Mouse (Mus musculus): ENCODE measurements around the gene Gm4981.
A peak's percentile ranks its signal among the peaks of the same experiment; 100 is the strongest.
"Not testable (repeated sequence)": the region's sequence is repeated elsewhere in the genome, so short reads cannot be mapped to it uniquely, and the experiment has no call there.

The Gm4981 gene

GRCm38 (mm10) chr10:58236613-58237012 is at the start of gene Gm4981:
Gm4981 (minus strand) TSS chr10:58236701.
- peak; percentile 11 for DNase-seq (ENCODE audit: low read depth, low spot score)

DNA sequence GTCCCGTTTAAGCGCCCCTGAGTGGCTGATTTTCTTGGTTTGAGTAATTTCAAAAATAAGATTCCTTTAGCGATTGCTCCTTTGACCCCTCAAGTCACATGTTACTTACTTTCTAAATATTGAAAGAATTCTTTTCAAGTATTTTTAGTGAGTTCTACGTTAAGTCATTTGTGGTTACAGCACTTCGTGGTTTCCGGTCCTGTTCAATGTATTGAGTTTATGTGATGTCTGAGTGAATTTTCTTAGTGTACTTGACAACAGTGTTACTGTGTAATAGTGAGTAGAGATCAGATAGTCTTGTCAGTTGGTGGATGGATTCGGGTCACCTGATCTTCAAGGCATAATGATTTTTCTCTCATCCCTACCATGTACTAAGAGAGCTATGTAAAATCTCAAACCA is 45.7 kb upstream of the Gm4981 start:
- DNase-seq (ENCODE audit: low read depth, low spot score) = peak; percentile 47

- peak; percentile 52 for DNase-seq (ENCODE audit: low read depth, low spot score)
Observed at GRCm38 (mm10) chr10:58258466-58258865, 22.0 kb upstream of the Gm4981 start.

DNA sequence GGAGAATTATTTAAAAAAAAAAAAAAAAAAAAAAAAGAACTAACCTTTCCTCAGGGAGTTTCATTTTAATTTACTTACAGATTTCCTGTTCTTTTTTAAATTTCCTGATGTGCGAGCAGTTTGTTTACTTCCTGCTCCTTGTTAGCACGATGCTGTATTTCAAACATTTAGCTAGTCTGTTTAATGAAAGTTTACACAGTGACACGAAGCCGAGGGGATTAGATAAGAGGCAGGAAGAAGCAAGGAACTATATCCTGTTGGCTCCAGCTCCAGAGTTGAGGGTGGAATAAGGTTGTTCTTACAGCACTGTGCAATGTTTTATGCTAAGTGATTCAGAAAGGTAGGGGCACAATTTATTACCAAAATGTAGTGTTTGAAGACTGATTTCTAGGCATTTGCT is 19.5 kb upstream of the Gm4981 start:
- peak; percentile 5 for DNase-seq (ENCODE audit: low read depth, low spot score)

DNA sequence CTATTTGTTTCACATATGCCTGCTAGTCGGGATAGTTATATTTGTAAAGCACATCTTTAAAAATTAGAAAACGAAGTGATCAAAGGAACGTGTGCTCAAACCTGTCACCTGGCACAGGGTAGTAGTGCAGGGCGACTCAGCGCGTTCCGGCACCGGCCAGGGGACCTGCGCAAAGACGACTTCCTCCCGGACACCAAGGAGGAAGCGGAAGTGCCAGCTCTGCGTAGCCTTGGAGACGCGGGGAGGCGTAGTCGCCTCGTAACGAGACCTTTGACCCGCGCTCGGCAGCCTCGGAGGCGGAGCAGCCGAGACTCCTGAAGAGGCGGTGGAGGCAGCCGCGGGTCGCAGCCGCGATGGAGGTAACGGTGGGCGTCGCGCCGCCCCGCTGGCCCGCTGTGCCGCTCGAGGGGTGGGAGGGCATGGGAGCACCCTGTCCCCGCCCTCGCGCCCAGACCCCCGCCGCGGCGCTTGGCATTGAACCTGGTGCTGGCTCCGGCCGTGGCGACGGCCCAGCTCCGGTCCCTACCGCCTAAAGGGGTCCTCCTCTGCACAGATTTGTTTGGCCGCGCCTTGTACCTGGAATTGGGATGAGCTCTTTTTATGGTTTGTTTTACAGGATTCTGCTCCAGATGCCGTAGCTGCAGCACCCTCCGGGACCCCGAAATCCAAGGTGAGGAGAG is 18.9 kb upstream of the Gm4981 start, which contains the start of gene Gcc2:
Gene Gcc2 (plus strand): TSS at position 285 of the 680 bp plus-strand sequence.
- peak; percentile 96 for DNase-seq (ENCODE audit: low read depth, low spot score)

- DNase-seq (ENCODE audit: low read depth, low spot score) = peak; percentile 31
Observed at GRCm38 (mm10) chr10:58254635-58255175, 18.2 kb upstream of the Gm4981 start.

- DNase-seq (ENCODE audit: low read depth, low spot score) = peak; percentile 41
Observed at GRCm38 (mm10) chr10:58249535-58249934, 13.0 kb upstream of the Gm4981 start.

GRCm38 (mm10) chr10:58238984-58239740 is 2.7 kb upstream of the Gm4981 start:
- DNase-seq (ENCODE audit: low read depth, low spot score) = peak; percentile 31

- DNase-seq (ENCODE audit: low read depth, low spot score) = not testable (repeated sequence)
Observed at GRCm38 (mm10) chr10:58234985-58235384, 1.5 kb downstream of the Gm4981 start.

- DNase-seq (ENCODE audit: low read depth, low spot score) = not testable (repeated sequence)
Observed at GRCm38 (mm10) chr10:58233740-58234121, 2.8 kb downstream of the Gm4981 start.

DNA sequence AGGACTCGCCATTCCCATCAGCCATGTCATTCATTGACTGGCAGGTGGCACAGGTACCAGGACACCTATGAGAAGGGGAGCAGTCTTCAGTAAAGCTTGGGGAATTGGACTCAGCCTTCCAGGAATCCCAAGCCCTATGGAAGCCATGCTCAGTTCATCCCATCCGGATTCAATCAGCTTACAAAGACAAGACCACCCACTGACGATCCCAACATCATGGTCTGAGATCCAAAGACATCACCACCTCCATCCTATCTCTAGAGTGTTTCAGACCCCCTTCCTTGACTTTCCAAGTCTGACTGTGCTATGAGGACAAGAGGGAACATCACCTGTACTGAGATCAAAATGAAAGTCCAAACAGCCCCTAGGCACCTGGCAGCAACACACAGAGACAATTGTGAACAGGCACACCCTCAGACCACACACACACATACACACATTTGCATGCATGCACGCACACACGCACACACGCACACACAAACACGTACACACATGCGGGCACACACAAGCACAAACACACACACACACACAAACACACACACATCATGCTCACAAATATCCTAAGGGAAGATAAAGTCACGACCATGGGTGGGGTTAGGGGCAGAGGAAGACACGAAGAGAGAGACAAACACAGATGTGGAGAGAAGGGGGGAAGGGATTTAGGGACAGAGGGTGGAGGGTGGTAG is 3.3 kb downstream of the Gm4981 start:
- not testable (repeated sequence) for DNase-seq (ENCODE audit: low read depth, low spot score)

GRCm38 (mm10) chr10:58232641-58232969 is 3.9 kb downstream of the Gm4981 start, which contains the start of gene Duxf3:
Duxf3 (minus strand) TSS chr10:58232675.
- not testable (repeated sequence) for DNase-seq (ENCODE audit: low read depth, low spot score)

- DNase-seq (ENCODE audit: low read depth, low spot score) = peak; percentile 51
Observed at GRCm38 (mm10) chr10:58231779-58232640, 4.5 kb downstream of the Gm4981 start.

DNA sequence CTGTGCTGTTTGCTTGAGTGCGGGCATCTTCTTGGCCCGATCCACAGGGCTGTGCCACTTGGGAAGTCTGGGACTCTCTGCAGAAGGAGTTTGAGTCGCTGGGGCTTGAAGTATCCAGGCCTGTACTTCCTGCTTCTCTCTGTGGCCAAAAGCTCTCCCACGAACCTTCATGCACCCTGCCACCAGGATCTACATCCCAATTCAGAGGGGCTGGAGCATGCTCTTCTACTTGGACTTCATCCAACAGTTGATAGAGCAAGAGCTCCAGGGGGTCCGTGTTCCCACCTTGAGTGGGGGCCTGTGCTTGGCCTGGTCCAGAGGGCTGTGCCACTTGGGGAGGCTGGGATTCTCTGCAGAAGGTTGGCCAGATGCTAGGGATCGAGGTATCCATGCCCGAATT is 5.4 kb downstream of the Gm4981 start:
- peak; percentile 22 for DNase-seq (ENCODE audit: low read depth, low spot score)

DNA sequence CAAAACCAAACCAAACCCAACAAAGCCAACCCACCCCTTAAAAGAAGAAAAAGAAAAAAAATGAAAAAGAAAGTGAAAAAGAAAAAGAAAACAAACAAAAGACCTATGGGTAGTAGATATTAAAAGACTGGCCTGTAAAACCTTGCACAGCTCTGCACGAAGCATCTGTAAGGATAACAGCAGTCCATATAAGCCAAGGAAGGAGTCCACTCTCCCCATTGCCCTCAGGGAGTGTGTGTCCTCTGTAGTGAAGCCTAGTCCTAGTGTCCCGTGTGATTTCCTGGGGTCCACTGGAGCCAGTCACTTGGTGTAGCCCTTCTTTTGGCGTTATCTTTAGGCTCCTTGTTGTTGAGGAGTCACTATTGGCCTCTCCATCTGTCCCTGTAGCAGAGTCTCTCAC is 6.5 kb downstream of the Gm4981 start:
- not testable (repeated sequence) for DNase-seq (ENCODE audit: low read depth, low spot score)

DNA sequence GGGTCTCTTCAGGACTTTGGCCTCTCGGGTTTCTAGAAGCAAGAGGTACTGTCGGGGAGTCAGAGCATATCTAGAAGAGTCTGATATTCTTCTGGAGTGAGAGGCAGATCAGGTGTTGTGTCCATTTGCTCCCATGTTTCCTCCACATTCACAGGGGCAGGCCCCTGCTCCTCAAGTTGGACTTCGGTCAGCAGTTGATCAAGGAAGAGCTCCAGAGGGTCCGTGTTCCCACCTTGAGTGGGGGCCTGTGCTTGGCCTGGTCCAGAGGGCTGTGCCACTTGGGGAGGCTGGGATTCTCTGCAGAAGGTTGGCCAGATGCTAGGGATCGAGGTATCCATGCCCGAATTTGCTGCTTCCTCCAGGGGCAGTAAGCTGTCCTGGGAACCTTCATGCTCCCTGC is 8.7 kb downstream of the Gm4981 start:
- DNase-seq (ENCODE audit: low read depth, low spot score) = not testable (repeated sequence)

GRCm38 (mm10) chr10:58226357-58226756 is 10.1 kb downstream of the Gm4981 start:
- peak; percentile 22 for DNase-seq (ENCODE audit: low read depth, low spot score)

GRCm38 (mm10) chr10:58224827-58225785 is 11.4 kb downstream of the Gm4981 start, which contains the start of gene AW822073:
AW822073 (minus strand) TSS chr10:58224930.
- DNase-seq (ENCODE audit: low read depth, low spot score) = peak; percentile 25

GRCm38 (mm10) chr10:58223972-58224805 is 12.3 kb downstream of the Gm4981 start:
- DNase-seq (ENCODE audit: low read depth, low spot score) = peak; percentile 38
